Mouse (Mus musculus): ENCODE measurements around the gene D13Ertd608e. TPM values are rescaled to one million over a fixed set of nuclear protein-coding genes. Genes with fewer than 3 reads are reported as not detected.
"Not testable (repeated sequence)": the region's sequence is repeated elsewhere in the genome, so short reads cannot be mapped to it uniquely, and the experiment has no call there.

D13Ertd608e gene
- not detected in 2 replicates for polyA plus RNA-seq (2014; fragmentation: Nextera tagmentation; extraction: Ambion mirVana)

DNA sequence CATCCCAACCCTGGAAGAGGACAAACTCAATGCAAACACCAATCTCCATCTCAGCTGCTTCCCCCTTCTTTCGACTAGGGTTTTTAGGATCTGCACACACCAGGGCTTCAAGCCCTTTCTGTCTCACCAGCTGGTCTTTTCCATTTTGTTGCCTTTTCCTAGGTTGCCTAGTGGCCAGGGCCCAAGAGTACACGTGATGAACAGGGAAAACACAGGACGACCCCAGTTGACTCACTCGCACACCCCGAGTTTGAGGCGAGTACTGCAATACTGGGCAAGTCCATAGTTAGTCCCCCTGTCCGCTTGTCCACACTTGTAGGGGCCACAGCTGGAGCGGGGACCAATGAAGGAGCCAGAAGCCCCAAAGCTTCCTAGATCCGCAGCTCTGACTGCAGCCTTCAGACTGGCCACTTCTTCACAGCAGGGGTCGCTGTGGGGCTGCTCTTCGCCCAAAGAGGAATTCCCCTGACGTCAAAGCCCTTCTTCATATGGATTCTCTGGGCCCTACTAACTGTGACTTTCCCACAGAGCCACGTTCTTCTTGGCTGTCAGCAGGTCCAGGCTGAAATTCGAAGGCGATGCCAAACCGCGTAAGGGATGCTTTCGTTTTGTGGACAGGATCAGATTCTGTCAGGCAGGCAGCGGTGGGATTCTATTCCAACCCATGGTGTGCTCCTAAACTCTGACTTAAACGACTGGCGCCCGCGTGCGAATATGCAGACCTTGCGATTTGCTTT lies at the start of gene D13Ertd608e:
Gene D13Ertd608e (plus strand): TSS at position 687 of the 737 bp plus-strand sequence.
- H3K4me2 ChIP-seq (ENCODE audit: low read depth, low read length); H3K4me1 ChIP-seq (ENCODE audit: control insufficient read depth, insufficient read depth, low read length); H3K9ac ChIP-seq (replicated peaks; ENCODE audit: low read depth, low read length); H3K27me3 ChIP-seq (ENCODE audit: control insufficient read depth, insufficient read depth, low read length); H3K27ac ChIP-seq (ENCODE audit: low read depth, low read length); H3K4me3 ChIP-seq (ENCODE audit: low read depth, low read length); H3K36me3 ChIP-seq (ENCODE audit: control insufficient read depth, insufficient read depth, low read length); H3K9me3 ChIP-seq (ENCODE audit: control insufficient read depth, low read length): not testable (repeated sequence)
- WGBS, result 19% methylated on average over 18 of the region's 25 CpGs
- ATAC-seq (ENCODE audit: low read depth), result peak; percentile 41; the same call in 1 of the 2 replicates

DNA sequence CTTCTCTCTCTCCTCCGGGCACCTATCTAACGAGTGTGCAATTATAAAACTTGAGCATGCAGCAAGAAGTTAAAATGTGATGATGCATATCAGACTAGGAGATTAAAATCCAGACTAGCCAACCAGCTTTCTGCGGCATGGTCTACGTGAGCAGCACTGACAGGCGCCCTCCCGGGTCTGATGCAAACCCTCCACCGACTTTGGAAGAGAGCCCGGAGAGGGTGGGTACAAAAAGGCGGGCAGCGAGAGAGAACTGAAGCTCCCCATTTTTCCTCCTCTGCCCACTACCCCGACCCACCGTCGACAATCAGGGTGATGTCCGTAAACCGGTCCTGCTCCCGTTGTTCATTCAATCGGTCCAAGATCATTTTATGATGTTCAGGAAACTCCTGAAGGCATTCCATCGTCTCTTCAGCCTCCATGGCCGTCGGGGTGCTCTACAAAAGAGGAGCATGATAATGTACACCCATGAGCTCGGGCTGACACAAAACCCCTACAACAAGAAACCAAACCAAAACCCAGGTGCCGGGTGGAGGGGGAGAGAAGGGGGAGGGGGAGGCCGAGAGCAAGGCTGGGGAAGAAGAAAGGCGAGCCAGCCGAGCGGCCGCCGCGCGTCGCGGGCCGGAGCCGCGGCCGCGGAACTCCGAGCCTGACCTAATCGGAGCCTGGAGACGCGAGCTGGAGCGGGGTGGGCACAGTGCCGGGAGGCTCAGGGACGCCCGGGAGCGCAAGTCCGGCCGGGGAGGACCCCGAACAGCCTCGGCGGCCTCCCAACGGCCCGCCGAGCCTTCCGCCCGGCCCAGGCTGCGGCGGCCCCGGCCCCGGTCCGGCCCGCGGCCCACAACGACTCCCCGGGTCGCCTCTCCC lies 45.7 kb upstream of the D13Ertd608e start:
- H3K4me3 ChIP-seq (ENCODE audit: low read depth, low read length), result peak overlapping the region; percentile 76
- H3K27ac ChIP-seq (ENCODE audit: low read depth, low read length), result peak overlapping the region; percentile 97
- peaks cover 20% of the 10 kb centered on the region for H3K36me3 ChIP-seq (ENCODE audit: control insufficient read depth, insufficient read depth, low read length)
- peaks cover 12% of the 10 kb centered on the region for H3K4me1 ChIP-seq (ENCODE audit: control insufficient read depth, insufficient read depth, low read length)
- 1% methylated on average over 42 of the region's 66 CpGs for WGBS
- H3K9me3 ChIP-seq (ENCODE audit: control insufficient read depth, low read length), result no peaks in the 10 kb centered on the region
- no peaks in the 10 kb centered on the region for H3K27me3 ChIP-seq (ENCODE audit: control insufficient read depth, insufficient read depth, low read length)
- ATAC-seq (ENCODE audit: low read depth), result peak; percentile 73
- peak overlapping the region; percentile 65 for H3K4me2 ChIP-seq (ENCODE audit: low read depth, low read length)
- H3K9ac ChIP-seq (replicated peaks; ENCODE audit: low read depth, low read length), result peak overlapping the region; percentile 93

DNA sequence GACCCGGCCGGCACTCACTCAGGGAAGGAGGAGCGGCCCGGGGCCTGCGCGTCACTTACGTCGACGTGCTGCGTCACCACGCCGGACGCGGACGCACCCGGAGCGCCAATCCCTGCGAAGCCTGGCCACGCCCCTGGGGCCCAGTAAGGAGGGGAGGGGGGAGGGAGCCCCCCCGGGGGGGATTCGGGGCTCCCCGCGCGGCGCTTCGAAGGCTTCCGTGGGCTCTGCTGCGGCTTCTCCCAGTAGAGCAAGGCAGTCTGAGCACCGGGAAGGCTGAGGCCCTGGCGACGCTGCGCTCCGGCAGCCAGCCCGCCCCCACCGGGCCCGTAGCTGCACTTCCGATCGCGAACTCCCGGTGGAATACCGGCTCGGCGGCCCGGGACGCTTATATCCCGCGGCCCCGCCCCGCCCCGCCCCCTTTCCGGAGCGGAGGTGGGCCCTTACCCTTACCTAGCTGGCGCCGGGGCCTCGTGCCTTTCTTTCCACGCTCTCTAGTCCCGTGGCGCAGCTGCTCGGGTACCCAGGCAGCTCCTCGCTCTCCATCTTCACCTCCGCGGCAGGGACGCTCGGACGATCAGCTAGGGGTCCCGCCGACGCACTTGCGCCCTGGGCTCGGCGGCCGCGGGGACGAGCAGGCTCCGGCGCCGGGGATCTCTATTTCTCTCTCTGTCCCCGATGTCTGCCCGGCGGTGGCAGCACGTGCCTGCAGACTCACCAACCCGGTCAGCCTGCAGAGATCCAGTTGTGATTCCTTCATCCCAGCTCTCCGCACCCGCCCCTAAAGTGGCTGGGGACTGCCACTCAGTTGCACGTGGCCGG lies 44.8 kb upstream of the D13Ertd608e start, which contains the start of gene Zfp131:
Gene Zfp131 (minus strand): TSS at position 129 of the 819 bp plus-strand sequence.
- Histone ChIP-seq H3K4me2 (ENCODE audit: low read depth, low read length) (peak within 1 kb of the TSS; percentile 78), H3K9me3 (ENCODE audit: control insufficient read depth, low read length) (no peaks in the 10 kb centered on the region), H3K27me3 (ENCODE audit: control insufficient read depth, insufficient read depth, low read length) (no peaks in the 10 kb centered on the region), H3K4me1 (ENCODE audit: control insufficient read depth, insufficient read depth, low read length) (peaks cover 12% of the 10 kb centered on the region), H3K27ac (ENCODE audit: low read depth, low read length) (peak within 1 kb of the TSS; percentile 97), H3K4me3 (ENCODE audit: low read depth, low read length) (peak within 1 kb of the TSS; percentile 76), H3K36me3 (ENCODE audit: control insufficient read depth, insufficient read depth, low read length) (peaks cover 15% of the 10 kb centered on the region), H3K9ac (replicated peaks; ENCODE audit: low read depth, low read length) (peak within 1 kb of the TSS; percentile 93)
- 1% methylated on average over 54 of the region's 86 CpGs for WGBS
- ATAC-seq (ENCODE audit: low read depth), result peak; percentile 97

DNA sequence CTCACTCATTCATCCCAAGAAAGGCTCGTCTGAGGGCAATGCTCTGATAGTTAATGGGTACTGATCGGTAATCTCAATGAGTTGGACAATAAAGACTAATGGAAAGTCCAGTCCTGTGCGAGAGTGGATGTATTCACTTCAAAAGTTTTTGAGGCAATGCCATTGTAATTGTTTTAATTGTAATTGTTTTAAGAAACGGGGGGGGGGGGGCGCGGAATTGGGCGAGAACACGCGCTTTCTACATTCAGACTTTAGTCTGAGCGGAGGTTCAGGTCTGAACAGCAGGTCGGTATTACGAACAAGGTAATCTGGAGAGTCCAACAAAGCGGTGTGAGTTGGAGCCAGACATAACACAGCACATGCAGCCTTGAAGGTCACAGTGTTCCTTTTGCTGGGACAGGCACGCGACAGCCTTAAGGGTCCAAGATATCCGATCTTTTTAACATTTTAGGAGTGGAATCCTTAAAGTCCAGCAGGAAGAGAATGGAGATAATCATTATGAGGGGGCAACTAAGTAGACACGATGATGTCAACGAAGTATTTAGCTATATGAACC lies 44.1 kb upstream of the D13Ertd608e start:
- Histone ChIP-seq H3K4me1 (ENCODE audit: control insufficient read depth, insufficient read depth, low read length) (peaks cover 12% of the 10 kb centered on the region), H3K36me3 (ENCODE audit: control insufficient read depth, insufficient read depth, low read length) (peaks cover 10% of the 10 kb centered on the region), H3K4me2 (ENCODE audit: low read depth, low read length) (peak overlapping the region; percentile 78), H3K9ac (replicated peaks; ENCODE audit: low read depth, low read length) (peak overlapping the region; percentile 93), H3K9me3 (ENCODE audit: control insufficient read depth, low read length) (no peaks in the 10 kb centered on the region), H3K4me3 (ENCODE audit: low read depth, low read length) (peak overlapping the region; percentile 76), H3K27ac (ENCODE audit: low read depth, low read length) (peak overlapping the region; percentile 97), H3K27me3 (ENCODE audit: control insufficient read depth, insufficient read depth, low read length) (no peaks in the 10 kb centered on the region)
- no peak for ATAC-seq (ENCODE audit: low read depth)
- 3% methylated on average over 18 of the region's 18 CpGs for WGBS

DNA sequence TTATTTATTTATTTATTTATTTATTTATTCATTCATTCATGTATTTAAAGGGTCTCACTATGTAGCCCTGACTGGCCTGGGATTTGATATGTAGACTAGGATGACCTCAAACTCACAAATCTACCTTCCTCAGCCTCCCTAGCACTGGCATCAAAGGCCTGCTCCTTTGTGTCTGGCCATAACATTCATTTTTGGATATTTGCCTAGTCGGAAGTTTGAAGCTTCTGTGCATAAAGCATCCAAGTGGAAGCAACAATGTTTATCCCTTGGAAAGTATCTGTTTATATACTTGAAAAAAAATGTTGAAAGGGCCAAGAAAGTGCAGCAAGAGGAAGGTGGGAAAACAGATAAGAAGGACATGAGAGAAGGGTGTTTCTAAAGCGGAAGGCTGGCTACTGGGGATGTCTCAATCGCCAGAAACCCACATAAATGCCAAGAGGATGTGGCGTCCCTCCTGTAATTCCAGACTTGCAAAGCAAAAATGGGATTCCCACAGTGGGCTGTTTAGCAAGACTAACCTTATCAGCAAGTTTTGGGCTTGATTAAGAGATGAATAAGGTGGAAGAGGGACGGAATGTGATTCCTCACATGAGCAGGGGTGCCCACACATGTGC lies 42.9 kb upstream of the D13Ertd608e start:
- H3K27me3 ChIP-seq (ENCODE audit: control insufficient read depth, insufficient read depth, low read length), result no peaks in the 10 kb centered on the region
- no peaks in the 10 kb centered on the region for H3K36me3 ChIP-seq (ENCODE audit: control insufficient read depth, insufficient read depth, low read length)
- WGBS, result 84% methylated on average over 5 of the region's 5 CpGs
- H3K9me3 ChIP-seq (ENCODE audit: control insufficient read depth, low read length), result no peaks in the 10 kb centered on the region
- H3K9ac ChIP-seq (replicated peaks; ENCODE audit: low read depth, low read length), result no peak overlapping the region
- no peak overlapping the region for H3K4me3 ChIP-seq (ENCODE audit: low read depth, low read length)
- H3K27ac ChIP-seq (ENCODE audit: low read depth, low read length), result no peak overlapping the region
- H3K4me1 ChIP-seq (ENCODE audit: control insufficient read depth, insufficient read depth, low read length), result peaks cover 12% of the 10 kb centered on the region
- no peak for ATAC-seq (ENCODE audit: low read depth)
- no peak overlapping the region for H3K4me2 ChIP-seq (ENCODE audit: low read depth, low read length)

DNA sequence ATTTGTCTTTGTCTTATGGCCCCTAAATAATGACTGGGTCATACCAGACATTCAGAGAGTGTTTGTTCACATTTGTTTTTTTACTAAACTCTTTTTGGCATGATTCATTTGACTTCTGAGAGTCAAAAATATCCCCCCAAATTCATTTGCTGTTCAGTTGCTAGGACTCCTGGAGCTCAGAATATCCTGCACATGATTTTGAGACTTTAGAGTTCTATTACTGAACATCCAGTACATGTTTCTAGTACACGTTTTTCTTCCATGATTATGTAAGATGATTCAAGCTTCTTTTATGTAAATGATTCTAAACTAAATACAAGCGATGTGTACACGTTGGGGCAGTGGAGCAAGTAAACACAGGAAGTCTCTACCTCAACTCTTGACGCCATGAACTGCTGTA lies 38.1 kb upstream of the D13Ertd608e start:
- H3K4me3 ChIP-seq (ENCODE audit: low read depth, low read length), result no peak overlapping the region
- no peaks in the 10 kb centered on the region for H3K36me3 ChIP-seq (ENCODE audit: control insufficient read depth, insufficient read depth, low read length)
- H3K4me1 ChIP-seq (ENCODE audit: control insufficient read depth, insufficient read depth, low read length), result no peaks in the 10 kb centered on the region
- H3K4me2 ChIP-seq (ENCODE audit: low read depth, low read length), result no peak overlapping the region
- no peaks in the 10 kb centered on the region for H3K9me3 ChIP-seq (ENCODE audit: control insufficient read depth, low read length)
- H3K27me3 ChIP-seq (ENCODE audit: control insufficient read depth, insufficient read depth, low read length), result no peaks in the 10 kb centered on the region
- H3K27ac ChIP-seq (ENCODE audit: low read depth, low read length), result no peak overlapping the region
- 73% methylated on average over 4 of the region's 4 CpGs for WGBS
- no peak for ATAC-seq (ENCODE audit: low read depth)
- H3K9ac ChIP-seq (replicated peaks; ENCODE audit: low read depth, low read length), result no peak overlapping the region

DNA sequence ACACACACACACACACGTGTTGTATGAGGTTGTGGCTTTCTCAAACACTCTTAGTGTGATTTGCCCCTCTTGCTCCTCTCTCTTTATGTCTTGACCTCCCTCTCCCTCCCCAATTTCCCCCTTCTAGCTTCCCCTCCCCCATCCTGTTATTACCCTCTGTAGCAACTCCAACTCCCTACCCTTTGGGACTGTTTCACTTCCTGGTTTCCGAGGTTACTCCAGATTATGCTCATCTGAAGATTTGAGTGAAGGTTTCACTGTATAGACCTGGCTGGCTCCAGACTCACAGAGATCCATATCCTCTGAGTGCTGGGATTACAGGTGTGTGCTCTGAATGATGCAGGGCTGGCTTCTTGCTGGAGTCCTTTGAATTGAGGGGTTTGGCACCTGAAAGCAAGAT lies 26.9 kb upstream of the D13Ertd608e start:
- 62% methylated on average over 2 of the region's 2 CpGs for WGBS
- no peak for ATAC-seq (ENCODE audit: low read depth)
- H3K27ac ChIP-seq (ENCODE audit: low read depth, low read length), result no peak overlapping the region
- H3K27me3 ChIP-seq (ENCODE audit: control insufficient read depth, insufficient read depth, low read length), result no peaks in the 10 kb centered on the region
- no peaks in the 10 kb centered on the region for H3K4me1 ChIP-seq (ENCODE audit: control insufficient read depth, insufficient read depth, low read length)
- H3K36me3 ChIP-seq (ENCODE audit: control insufficient read depth, insufficient read depth, low read length), result no peaks in the 10 kb centered on the region
- no peak overlapping the region for H3K9ac ChIP-seq (replicated peaks; ENCODE audit: low read depth, low read length)
- no peaks in the 10 kb centered on the region for H3K9me3 ChIP-seq (ENCODE audit: control insufficient read depth, low read length)
- H3K4me2 ChIP-seq (ENCODE audit: low read depth, low read length), result no peak overlapping the region
- no peak overlapping the region for H3K4me3 ChIP-seq (ENCODE audit: low read depth, low read length)

DNA sequence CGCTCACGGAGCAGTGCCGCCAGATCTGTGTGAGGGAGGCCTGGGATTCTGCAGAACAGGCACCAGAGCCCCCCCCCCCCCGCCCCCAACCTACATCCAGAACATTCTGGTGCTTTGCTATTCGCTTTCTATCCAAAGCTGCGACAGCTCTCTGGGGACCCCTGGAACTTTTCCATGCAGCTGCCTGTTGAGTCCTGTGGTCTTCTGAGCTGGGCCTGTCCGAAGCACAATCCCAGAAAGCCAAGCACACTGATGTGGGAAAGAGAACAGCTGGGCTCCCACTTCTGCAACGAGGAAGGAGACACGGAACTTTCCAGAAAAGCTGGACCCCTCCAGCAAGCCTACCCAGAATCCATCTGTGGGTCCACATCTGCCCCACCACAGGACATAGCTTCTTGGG lies 25.8 kb upstream of the D13Ertd608e start:
- ATAC-seq (ENCODE audit: low read depth), result no peak
- 92% methylated on average over 9 of the region's 9 CpGs for WGBS
- no peak overlapping the region for H3K4me2 ChIP-seq (ENCODE audit: low read depth, low read length)

More for the DNA sequence above, 25.8 kb upstream of the D13Ertd608e start:
- H3K9ac ChIP-seq (replicated peaks; ENCODE audit: low read depth, low read length), result no peak overlapping the region
- no peaks in the 10 kb centered on the region for H3K27me3 ChIP-seq (ENCODE audit: control insufficient read depth, insufficient read depth, low read length)
- no peak overlapping the region for H3K27ac ChIP-seq (ENCODE audit: low read depth, low read length)
- no peaks in the 10 kb centered on the region for H3K36me3 ChIP-seq (ENCODE audit: control insufficient read depth, insufficient read depth, low read length)
- no peak overlapping the region for H3K4me3 ChIP-seq (ENCODE audit: low read depth, low read length)
- no peaks in the 10 kb centered on the region for H3K4me1 ChIP-seq (ENCODE audit: control insufficient read depth, insufficient read depth, low read length)
- no peaks in the 10 kb centered on the region for H3K9me3 ChIP-seq (ENCODE audit: control insufficient read depth, low read length)

Measured in neural tube, embryonic 14.5 days (tissue).